Mouse (Mus musculus): ENCODE measurements around the gene Zfp91.

- TF ChIP-seq CTCF (IDR thresholded peaks at IDR 0.05; ENCODE audit: borderline replicate concordance, control insufficient read depth, extremely low read depth, insufficient read depth, low read length, poor library complexity): no peak
- no peak for TF ChIP-seq POLR2A (IDR thresholded peaks at IDR 0.05; ENCODE audit: control insufficient read depth, extremely low read depth, insufficient read depth, low read length, poor library complexity)
Observed at GRCm38 (mm10) chr19:12802830-12803229, 6.9 kb upstream of the Zfp91 start.

All from thymus, adult 2 months (tissue).